Mouse (Mus musculus): ENCODE results near the gene Exosc2.

The Exosc2 gene

DNA sequence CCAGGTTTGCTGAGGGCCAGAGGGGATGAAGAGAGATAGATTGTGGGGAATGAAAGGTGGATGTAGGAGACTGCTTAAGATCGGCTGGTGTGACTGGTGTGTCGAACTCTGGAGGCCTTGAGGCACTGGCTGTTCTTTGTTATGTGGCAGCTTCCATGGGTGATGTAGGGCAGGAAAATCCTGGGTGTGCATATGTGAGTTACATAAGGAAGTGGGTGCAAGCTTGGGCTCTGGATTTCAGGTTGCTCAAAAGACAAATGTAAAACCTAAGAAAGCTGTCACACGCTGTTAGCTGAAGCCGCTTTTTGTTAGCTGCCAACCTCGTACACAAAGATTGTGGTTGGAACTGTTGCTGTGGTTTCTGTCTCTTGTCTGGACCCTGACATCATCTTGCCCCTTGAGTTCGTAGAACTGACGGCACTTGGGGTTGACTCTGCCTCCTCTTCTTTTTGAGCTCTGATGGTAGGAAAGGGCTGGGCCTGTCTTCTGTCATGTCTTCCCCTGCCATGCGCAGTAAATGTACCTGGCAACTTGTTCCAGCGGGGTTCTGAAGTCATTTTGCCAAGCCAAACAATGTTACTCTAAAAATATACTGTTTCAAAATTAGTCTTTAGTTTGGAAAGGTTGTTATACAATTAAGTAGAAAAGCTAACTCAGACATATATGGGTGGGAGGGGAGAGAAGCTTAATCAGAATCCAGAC, 57.2 kb downstream of the Exosc2 start:
- no peak for DNase-seq (ENCODE audit: low read depth, low spot score)

DNA sequence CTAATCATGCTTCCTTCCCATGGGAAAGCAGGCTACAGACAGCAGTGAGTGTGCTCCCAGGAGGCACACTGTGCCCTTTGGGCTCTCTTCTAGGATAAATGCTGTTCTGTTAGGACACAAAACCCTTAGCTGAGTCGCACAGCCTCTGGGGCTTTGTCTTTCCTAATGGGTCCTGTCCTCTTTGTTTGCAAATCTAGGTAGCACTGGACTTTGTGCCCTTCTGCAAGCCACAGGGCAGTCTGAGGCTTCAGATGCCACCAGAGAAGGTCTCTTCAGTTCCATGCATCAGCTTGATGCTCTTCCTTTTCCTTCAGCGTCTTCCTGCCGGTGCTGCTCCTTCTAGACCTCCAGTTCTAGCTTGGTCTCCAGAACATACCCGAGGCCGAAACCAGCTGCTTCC, 60.1 kb downstream of the Exosc2 start:
- DNase-seq (ENCODE audit: low read depth, low spot score), result no peak
